Mouse (Mus musculus): Measurements from ENCODE around the gene Ufm1. TPM values are rescaled to one million over a fixed set of nuclear protein-coding genes. Genes with fewer than 3 reads are reported as not detected.

The Ufm1 gene
- polyA plus RNA-seq, 1 experiment from 2014 or later = 65.7 TPM

Other genes with a start within 250 kb of the Ufm1 start
- gene Frem2, start 206.5 kb downstream of the Ufm1 start, polyA plus RNA-seq (2014; fragmentation: Nextera tagmentation; extraction: Ambion mirVana) = 4.2 and 5.5 TPM in 2 replicates
- not detected in 2 replicates for gene Gm10985, start 18.7 kb downstream of the Ufm1 start, polyA plus RNA-seq (2014; fragmentation: Nextera tagmentation; extraction: Ambion mirVana)

Measured in heart, embryonic 14.5 days (tissue).